Mouse (Mus musculus) v-Abl transformed pro-B cells (cell line): Measurements from ENCODE around the gene Nxnl1.

Experiments
- in situ Hi-C, 2 experiments: fragments of 400-800 bp; cut with MboI; formaldehyde crosslinking; loops; one replicate each; pipeline ENCODE4 v1.15.1; 2025; ENCODE audit not compliant: unreplicated experiment in 2 of 2

The Nxnl1 gene

GRCm38 (mm10) chr8:71566501-71566900 lies at the start of gene Nxnl1:
TSS of gene Nxnl1 (minus strand) at chr8:71566601.
- in situ Hi-C loops: no loop called here

- in situ Hi-C loops: no loop called here
Measured at GRCm38 (mm10) chr8:71613418-71613817, 47.0 kb upstream of the Nxnl1 start.

GRCm38 (mm10) chr8:71612141-71612540 lies 45.7 kb upstream of the Nxnl1 start:
- in situ Hi-C loops: no loop called here

GRCm38 (mm10) chr8:71610822-71611651 lies 44.6 kb upstream of the Nxnl1 start, which contains the start of gene Colgalt1:
TSS of gene Colgalt1 (plus strand) at chr8:71610998.
- in situ Hi-C loops: no loop called here

- in situ Hi-C loops: no loop called here
Measured at GRCm38 (mm10) chr8:71604021-71604420, 37.6 kb upstream of the Nxnl1 start.

- in situ Hi-C loops: no loop called here
Measured at GRCm38 (mm10) chr8:71602666-71603334, 36.4 kb upstream of the Nxnl1 start.

- in situ Hi-C loops: no loop called here
Measured at GRCm38 (mm10) chr8:71601939-71602665, 35.7 kb upstream of the Nxnl1 start.

- in situ Hi-C loops: loop anchor here (5.0 kb wide), 2 partner anchors 33 to 37 kb away; no protein-coding TSS in a partner anchor
Measured at GRCm38 (mm10) chr8:71598841-71599240, 32.4 kb upstream of the Nxnl1 start.

GRCm38 (mm10) chr8:71598375-71598774 lies 32.0 kb upstream of the Nxnl1 start:
- in situ Hi-C loops: loop anchor here (5.0 kb wide), 2 partner anchors 34 to 36 kb away; no protein-coding TSS in a partner anchor

- in situ Hi-C loops: loop anchor here (5.0 kb wide), 2 partner anchors 35 kb away; no protein-coding TSS in a partner anchor
Measured at GRCm38 (mm10) chr8:71597451-71597850, 31.1 kb upstream of the Nxnl1 start, which contains the start of gene Fam129c. TSS of gene Fam129c (plus strand) at chr8:71597648.

- in situ Hi-C loops: loop anchor here (5.0 kb wide), 2 partner anchors 34 to 36 kb away; no protein-coding TSS in a partner anchor
Measured at GRCm38 (mm10) chr8:71596798-71597197, 30.4 kb upstream of the Nxnl1 start.

- in situ Hi-C loops: loop anchor here (5.0 kb wide), 2 partner anchors 34 to 36 kb away; no protein-coding TSS in a partner anchor
Measured at GRCm38 (mm10) chr8:71596384-71596783, 30.0 kb upstream of the Nxnl1 start.

- in situ Hi-C loops: loop anchor here (5.0 kb wide), 2 partner anchors 34 to 36 kb away; no protein-coding TSS in a partner anchor
Measured at GRCm38 (mm10) chr8:71595862-71596261, 29.5 kb upstream of the Nxnl1 start.

GRCm38 (mm10) chr8:71594324-71594722 lies 27.9 kb upstream of the Nxnl1 start:
- in situ Hi-C loops: no loop called here

- in situ Hi-C loops: no loop called here
Measured at GRCm38 (mm10) chr8:71593556-71594323, 27.3 kb upstream of the Nxnl1 start.

GRCm38 (mm10) chr8:71592374-71593170 lies 26.2 kb upstream of the Nxnl1 start:
- in situ Hi-C loops: no loop called here

GRCm38 (mm10) chr8:71591471-71592373 lies 25.3 kb upstream of the Nxnl1 start, which contains the start of gene Pgls:
TSS of gene Pgls (plus strand) at chr8:71592176.
- in situ Hi-C loops: no loop called here

GRCm38 (mm10) chr8:71591017-71591416 lies 24.6 kb upstream of the Nxnl1 start:
- in situ Hi-C loops: no loop called here
